Mouse (Mus musculus): Measurements from ENCODE around the gene Rufy1. TPM values are rescaled to one million over a fixed set of nuclear protein-coding genes. Genes with fewer than 3 reads are reported as not detected.
A peak's percentile ranks its signal among the peaks of the same experiment; 100 is the strongest.

Rufy1 gene
- total and polyA plus RNA-seq, 2 experiments from 2014 or later: 22.6 to 25.0 TPM

GRCm38 (mm10) chr11:50381311-50381710, 49.6 kb downstream of the Rufy1 start:
- Histone ChIP-seq H3K36me3 (ENCODE audit: insufficient read depth) (peaks cover 33% of the 10 kb centered on the region), H3K4me3 (ENCODE audit: low read depth, low read length) (peak overlapping the region; percentile 28), H3K27me3 (ENCODE audit: insufficient read depth, low read length) (no peaks in the 10 kb centered on the region), H3K9ac (no peak overlapping the region; the same call in 1 of the 2 replicates), H3K9me3 (ENCODE audit: low read length) (no peaks in the 10 kb centered on the region), H3K4me1 (ENCODE audit: insufficient read depth) (peaks cover 9% of the 10 kb centered on the region), H3K27ac (ENCODE audit: low read depth, low read length) (no peak overlapping the region), H3K4me2 (ENCODE audit: low read depth) (peak overlapping the region; percentile 52)
- whole genome bisulfite sequencing: 11% methylated on average over 4 of the region's 4 CpGs
- TF ChIP-seq CTCF (IDR thresholded peaks at IDR 0.05; ENCODE audit: low read depth): no peak
- DNase-seq (no peak), ATAC-seq (no peak)

DNA sequence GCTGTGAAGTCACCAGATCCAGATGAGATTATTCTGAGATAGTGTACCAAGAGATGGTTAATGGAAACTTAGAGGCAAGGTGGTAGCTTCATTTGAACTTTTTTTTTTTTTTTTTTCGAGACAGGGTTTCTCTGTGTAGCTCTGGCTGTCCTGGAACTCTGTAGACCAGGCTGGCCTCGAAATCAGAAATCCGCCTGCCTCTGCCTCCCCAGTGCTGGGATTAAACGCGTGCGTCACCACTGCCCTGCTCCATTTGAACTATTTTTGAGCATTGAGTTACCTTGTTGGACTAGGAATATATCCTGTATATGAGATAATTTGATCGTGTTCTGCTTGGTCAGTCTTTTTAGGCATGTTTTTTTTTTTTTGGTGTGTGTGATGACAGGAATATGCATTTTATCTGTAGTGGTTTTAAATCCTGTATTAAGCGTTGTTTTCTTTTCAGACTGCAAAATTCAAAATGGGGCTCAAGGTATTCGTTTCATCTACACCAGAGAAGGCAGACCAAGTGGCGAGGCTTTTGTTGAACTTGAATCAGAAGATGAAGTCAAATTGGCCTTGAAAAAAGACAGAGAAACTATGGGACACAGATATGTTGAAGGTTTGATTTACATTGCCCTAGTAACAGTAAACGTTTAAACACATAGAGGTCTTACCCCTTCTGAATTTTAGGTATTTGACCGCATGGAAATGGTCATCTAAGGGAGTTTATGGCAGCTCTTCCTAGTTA, 51.7 kb downstream of the Rufy1 start:
- no peak overlapping the region for H3K27ac ChIP-seq (ENCODE audit: low read depth, low read length)

DNA sequence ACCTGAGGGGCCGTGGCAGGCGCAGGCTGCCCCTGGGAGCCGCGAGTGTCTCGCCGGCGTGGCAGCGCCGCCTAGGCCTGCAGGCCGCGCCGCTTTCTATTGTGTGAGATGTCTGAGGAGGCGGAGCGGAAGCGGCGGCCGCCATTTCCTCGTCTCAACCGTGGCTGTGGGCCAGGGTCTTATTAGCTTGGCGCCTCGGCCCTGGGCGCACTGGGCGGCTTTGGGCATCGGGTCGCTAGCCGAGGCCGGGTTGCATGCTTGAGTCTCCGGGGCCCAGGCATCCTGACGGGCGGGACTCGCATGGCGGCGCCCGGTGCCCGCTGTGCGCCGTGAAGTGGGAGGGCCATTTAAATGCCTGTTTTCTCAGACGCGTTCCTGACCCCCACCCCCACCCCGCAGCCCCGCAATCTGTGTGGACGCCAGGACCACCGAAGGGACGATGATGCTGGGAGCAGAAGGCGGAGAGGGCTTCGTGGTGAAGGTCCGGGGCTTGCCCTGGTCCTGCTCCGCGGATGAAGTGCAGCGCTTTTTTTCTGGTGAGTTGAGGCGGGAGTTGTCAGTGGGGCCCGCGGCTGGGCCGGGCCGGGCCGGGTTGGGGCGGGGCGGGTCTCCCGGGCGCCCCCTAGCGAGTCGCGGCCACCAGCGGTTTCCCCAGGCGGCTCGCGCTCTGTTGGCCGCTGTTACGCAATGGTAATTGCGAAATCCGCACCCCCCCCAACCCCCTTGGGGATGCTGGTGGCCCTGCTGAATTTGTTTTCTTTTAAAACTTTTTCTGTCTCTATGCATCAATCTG, 52.8 kb downstream of the Rufy1 start:
- WGBS: 2% methylated on average over 62 of the region's 71 CpGs
- Histone ChIP-seq H3K9me3 (ENCODE audit: low read length) (no peaks in the 10 kb centered on the region), H3K4me3 (ENCODE audit: low read depth, low read length) (peak overlapping the region; percentile 99), H3K9ac (peak overlapping the region; percentile 100), H3K4me1 (ENCODE audit: insufficient read depth) (peaks cover 9% of the 10 kb centered on the region), H3K27ac (ENCODE audit: low read depth, low read length) (peak overlapping the region; percentile 100), H3K36me3 (ENCODE audit: insufficient read depth) (peaks cover 15% of the 10 kb centered on the region), H3K4me2 (ENCODE audit: low read depth) (peak overlapping the region; percentile 75), H3K27me3 (ENCODE audit: insufficient read depth, low read length) (no peaks in the 10 kb centered on the region; the same call in 1 of the 2 replicates)
- peak; percentile 61 for TF ChIP-seq CTCF (IDR thresholded peaks at IDR 0.05; ENCODE audit: low read depth)
- DNase-seq: peak; percentile 86
- ATAC-seq: peak; percentile 82

More for the DNA sequence above, 51.7 kb downstream of the Rufy1 start:
- WGBS: 58% methylated on average over 12 of the region's 12 CpGs
- ATAC-seq: no peak
- H3K4me2 ChIP-seq (ENCODE audit: low read depth): peak overlapping the region; percentile 75
- H3K9me3 ChIP-seq (ENCODE audit: low read length): no peaks in the 10 kb centered on the region
- no peak for TF ChIP-seq CTCF (IDR thresholded peaks at IDR 0.05; ENCODE audit: low read depth)
- H3K36me3 ChIP-seq (ENCODE audit: insufficient read depth): peaks cover 20% of the 10 kb centered on the region
- no peak for DNase-seq
- H3K4me1 ChIP-seq (ENCODE audit: insufficient read depth): peaks cover 9% of the 10 kb centered on the region
- peak overlapping the region; percentile 99 for H3K4me3 ChIP-seq (ENCODE audit: low read depth, low read length)
- H3K27me3 ChIP-seq (ENCODE audit: insufficient read depth, low read length): no peaks in the 10 kb centered on the region; the same call in 1 of the 2 replicates
- peak overlapping the region; percentile 100; the same call in 1 of the 2 replicates for H3K9ac ChIP-seq

DNA sequence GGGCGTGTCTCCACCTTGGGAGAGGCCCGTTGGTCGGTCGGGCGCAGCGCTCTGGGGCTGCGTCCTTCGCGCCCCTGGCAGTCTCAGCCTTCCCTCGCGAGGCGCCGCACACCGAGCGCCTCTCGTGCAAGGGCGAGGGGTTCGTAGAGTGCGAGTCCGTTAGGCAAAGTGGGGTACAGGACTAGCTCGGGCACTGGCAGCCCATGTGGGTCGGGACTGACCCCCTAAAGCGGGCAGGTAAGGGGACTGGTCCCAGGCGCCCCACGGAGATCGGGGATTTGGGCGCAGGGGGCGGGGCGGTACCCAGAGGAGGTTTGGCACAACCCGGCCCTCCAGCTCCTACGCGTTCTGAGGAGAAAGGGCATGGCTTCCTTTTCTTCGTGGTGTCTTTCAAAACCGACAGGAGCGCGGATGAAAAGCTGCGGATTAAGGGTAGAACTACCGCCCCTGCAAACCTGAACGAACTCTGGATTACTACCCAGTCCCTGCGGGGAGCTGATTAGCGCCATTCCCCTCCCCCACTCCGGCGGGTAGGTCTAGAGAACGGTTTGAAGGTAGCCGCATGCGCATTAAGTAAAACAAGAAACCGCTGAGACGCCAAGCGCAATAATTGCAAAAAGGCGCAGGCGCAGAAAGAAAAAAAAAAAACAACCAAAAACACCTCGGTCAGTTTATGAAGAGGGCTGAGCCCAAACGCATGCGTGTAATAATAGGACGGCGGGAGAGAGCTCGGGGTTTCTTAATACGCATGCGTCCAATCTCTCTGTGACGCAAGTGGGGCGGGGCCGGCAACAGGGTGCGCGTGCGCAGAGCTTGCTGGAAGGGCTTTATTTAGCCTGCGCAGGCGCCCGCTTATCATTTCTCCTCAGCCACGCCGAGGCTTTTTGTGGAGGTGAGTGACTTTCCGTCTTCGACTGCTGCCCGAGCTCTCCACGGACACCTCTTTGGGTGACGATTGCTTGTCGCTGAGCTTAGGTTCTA, 53.7 kb downstream of the Rufy1 start, which contains the start of gene Hnrnph1:
Hnrnph1 (plus strand) TSS at position 80 of the 981 bp plus-strand sequence.
- Histone ChIP-seq H3K4me1 (ENCODE audit: insufficient read depth) (peaks cover 9% of the 10 kb centered on the region), H3K4me3 (ENCODE audit: low read depth, low read length) (peak within 1 kb of the TSS; percentile 99), H3K27me3 (ENCODE audit: insufficient read depth, low read length) (no peaks in the 10 kb centered on the region; the same call in 1 of the 2 replicates), H3K36me3 (ENCODE audit: insufficient read depth) (peaks cover 7% of the 10 kb centered on the region), H3K27ac (ENCODE audit: low read depth, low read length) (peak within 1 kb of the TSS; percentile 100), H3K9ac (peak within 1 kb of the TSS; percentile 100), H3K4me2 (ENCODE audit: low read depth) (peak within 1 kb of the TSS; percentile 81), H3K9me3 (ENCODE audit: low read length) (no peaks in the 10 kb centered on the region)
- no peak for TF ChIP-seq CTCF (IDR thresholded peaks at IDR 0.05; ENCODE audit: low read depth)
- DNase-seq (peak; percentile 99), ATAC-seq (peak; percentile 94)
- 2% methylated on average over 76 of the region's 76 CpGs for WGBS

- Histone ChIP-seq H3K27me3 (ENCODE audit: insufficient read depth, low read length) (no peaks in the 10 kb centered on the region; the same call in 1 of the 2 replicates), H3K27ac (ENCODE audit: low read depth, low read length) (peak overlapping the region; percentile 98), H3K9me3 (ENCODE audit: low read length) (no peaks in the 10 kb centered on the region), H3K4me2 (ENCODE audit: low read depth) (peak overlapping the region; percentile 81), H3K4me3 (ENCODE audit: low read depth, low read length) (peak overlapping the region; percentile 99), H3K9ac (peak overlapping the region; percentile 90), H3K36me3 (ENCODE audit: insufficient read depth) (peaks cover 7% of the 10 kb centered on the region), H3K4me1 (ENCODE audit: insufficient read depth) (peaks cover 11% of the 10 kb centered on the region)
- 20% methylated on average over 10 of the region's 10 CpGs for WGBS
- DNase-seq (no peak), ATAC-seq (no peak)
- TF ChIP-seq CTCF (IDR thresholded peaks at IDR 0.05; ENCODE audit: low read depth): no peak
Observed at GRCm38 (mm10) chr11:50376156-50376790, 54.7 kb downstream of the Rufy1 start.

GRCm38 (mm10) chr11:50375421-50375820, 55.5 kb downstream of the Rufy1 start:
- H3K4me2 ChIP-seq (ENCODE audit: low read depth): no peak overlapping the region
- peaks cover 9% of the 10 kb centered on the region for H3K4me1 ChIP-seq (ENCODE audit: insufficient read depth)
- H3K27me3 ChIP-seq (ENCODE audit: insufficient read depth, low read length): no peaks in the 10 kb centered on the region; the same call in 1 of the 2 replicates
- H3K9me3 ChIP-seq (ENCODE audit: low read length): no peaks in the 10 kb centered on the region
- H3K27ac ChIP-seq (ENCODE audit: low read depth, low read length): no peak overlapping the region
- peaks cover 7% of the 10 kb centered on the region for H3K36me3 ChIP-seq (ENCODE audit: insufficient read depth)
- 57% methylated on average over 5 of the region's 5 CpGs for WGBS
- no peak overlapping the region for H3K9ac ChIP-seq
- no peak for DNase-seq
- no peak for TF ChIP-seq CTCF (IDR thresholded peaks at IDR 0.05; ENCODE audit: low read depth)
- no peak for ATAC-seq
- no peak overlapping the region for H3K4me3 ChIP-seq (ENCODE audit: low read depth, low read length)
